Mouse (Mus musculus) liver, embryonic 14.5 days (tissue): ENCODE results near the gene Cacna1s. TPM values are rescaled to one million over a fixed set of nuclear protein-coding genes. Genes with fewer than 3 reads are reported as not detected.
A peak's percentile ranks its signal among the peaks of the same experiment; 100 is the strongest.

Source experiments
- ATAC-seq: fragments of 200-750 bp; cut with Nextera tagmentation; 2 replicates; pipeline ENCODE4 v1.8.0; 2017; ENCODE audit warnings: moderate number of reproducible peaks, mild to moderate bottlenecking, moderate library complexity; ENCODE audit not compliant: insufficient read depth
- DNase-seq, 3 experiments: peaks; one replicate each; pipeline ENCODE4 v3.0.0-alpha.2; 2012 to 2013; ENCODE audit warnings: low read depth in 3 of 3, low spot score in 3 of 3
- H3K27ac ChIP-seq: fragments of 300-500 bp; sonication (generic); 2 replicates; pipeline ENCODE4 v1.5.1; 2014; ENCODE audit warnings: moderate library complexity, mild to moderate bottlenecking, control low read depth, inconsistent platforms
- H3K27me3 ChIP-seq: fragments of 300-500 bp; sonication (generic); 2 replicates; pipeline ENCODE4 v1.6.1; 2014; ENCODE audit warnings: mild to moderate bottlenecking, low read length, moderate library complexity; ENCODE audit not compliant: control insufficient read depth, insufficient read depth
- H3K36me3 ChIP-seq: fragments of 300-500 bp; sonication (generic); replicated peaks from 2 replicates; pipeline ENCODE4 v1.6.1; 2014; ENCODE audit warnings: low read depth; ENCODE audit not compliant: control insufficient read depth, insufficient read depth
- H3K4me1 ChIP-seq, 2 experiments: fragments of 200-500 bp in 1 of 2; fragments of 300-500 bp in 1 of 2; sonication (generic) in 1 of 2; replicated peaks; 2 replicates each; pipeline ENCODE4 v1.6.1; 2012 to 2014; ENCODE audit warnings: antibody characterized with exemption in 1 of 2, inconsistent platforms in 1 of 2, low read length in 1 of 2; ENCODE audit not compliant: control insufficient read depth in 2 of 2, insufficient read depth in 2 of 2
- H3K4me2 ChIP-seq: fragments of 300-500 bp; sonication (generic); 2 replicates; pipeline ENCODE4 v1.6.1; 2014; ENCODE audit warnings: low read depth, mild to moderate bottlenecking, control low read depth, moderate library complexity
- H3K4me3 ChIP-seq, 2 experiments: fragments of 200-500 bp in 1 of 2; fragments of 300-500 bp in 1 of 2; sonication (generic) in 1 of 2; 2 replicates each; pipeline ENCODE4 v1.5.1; 2012 to 2014; ENCODE audit warnings: low read depth in 2 of 2, low read length in 2 of 2, mild to moderate bottlenecking in 2 of 2, control low read depth in 1 of 2, inconsistent platforms in 1 of 2, moderate library complexity in 1 of 2; ENCODE audit not compliant: insufficient read depth in 1 of 2
- H3K9ac ChIP-seq: fragments of 300-500 bp; sonication (generic); replicated peaks from 2 replicates; pipeline ENCODE4 v1.6.1; 2014; ENCODE audit warnings: mild to moderate bottlenecking, control low read depth, moderate library complexity
- H3K9me3 ChIP-seq: fragments of 300-500 bp; sonication (generic); 2 replicates; pipeline ENCODE4 v1.6.1; 2016; ENCODE audit warnings: low read length, mixed read lengths; ENCODE audit not compliant: control insufficient read depth
- CTCF ChIP-seq: IDR thresholded peaks from 2 replicates; pipeline ENCODE4 v1.5.1; 2016; ENCODE audit warnings: antibody characterized with exemption, low read depth, control low read depth
- EP300 ChIP-seq: IDR thresholded peaks from 2 replicates; pipeline ENCODE4 v1.6.1; 2016; ENCODE audit warnings: antibody characterized with exemption, low read depth
- WGBS: fragments of 180-500 bp; shearing (Covaris S2); extraction: QIAGEN DNeasy Blood & Tissue Kit; methylation state at CpG from one replicate; pipeline ENCODE4 v1.1.7; 2014; ENCODE audit not compliant: insufficient replicate concordance; 5-methylcytosine and 5-hydroxymethylcytosine counted together
- polyA plus RNA-seq, 2 experiments: library from polyadenylated mRNA; depleted of rRNA in 1 of 2; stranded (reverse) in 1 of 2; unstranded in 1 of 2; fragments of >200 nt; fragmentation: Nextera tagmentation in 1 of 2; extraction: Ambion mirVana in 1 of 2; gene quantifications; 2 replicates each; pipeline versions ENCODE4 v1.2.1 to v1.2.3; 2012 to 2014

The Cacna1s gene
- polyA plus RNA-seq, 2 experiments, result not detected

DNA sequence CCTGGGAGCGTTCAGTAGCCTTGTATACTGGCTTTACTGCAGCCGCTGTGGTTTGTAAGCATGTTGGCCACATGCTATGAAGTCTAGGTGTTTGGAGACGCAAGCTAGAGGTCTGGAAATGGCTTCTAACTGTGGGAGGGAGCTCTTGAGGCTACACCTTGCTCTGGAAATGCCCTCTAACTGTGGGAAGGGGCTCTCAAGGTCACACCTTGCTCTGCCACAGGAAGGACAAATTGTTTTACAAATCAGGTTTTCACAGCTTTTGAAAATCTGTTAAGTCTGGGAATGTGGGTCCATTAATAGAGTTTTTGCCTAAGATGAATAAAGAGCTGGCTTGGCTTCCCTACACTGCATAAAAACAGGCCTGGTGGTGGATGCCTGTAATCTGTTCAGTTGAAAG lies 41.2 kb downstream of the Cacna1s start:
- H3K36me3 ChIP-seq, result no peaks in the 10 kb centered on the region
- no peaks in the 10 kb centered on the region; the same call in 1 of the 2 replicates for H3K27me3 ChIP-seq
- H3K9me3 ChIP-seq, result no peaks in the 10 kb centered on the region
- no peaks in the 10 kb centered on the region for H3K4me1 ChIP-seq
- no peak for DNase-seq
- H3K27ac ChIP-seq, result no peak overlapping the region
- ATAC-seq, result no peak
- no peak overlapping the region for H3K4me2 ChIP-seq
- H3K9ac ChIP-seq, result no peak overlapping the region
- no peak overlapping the region for H3K4me3 ChIP-seq
- TF ChIP-seq EP300 (no peak), CTCF (no peak)
- WGBS, result 48% methylated on average over 3 of the region's 3 CpGs

DNA sequence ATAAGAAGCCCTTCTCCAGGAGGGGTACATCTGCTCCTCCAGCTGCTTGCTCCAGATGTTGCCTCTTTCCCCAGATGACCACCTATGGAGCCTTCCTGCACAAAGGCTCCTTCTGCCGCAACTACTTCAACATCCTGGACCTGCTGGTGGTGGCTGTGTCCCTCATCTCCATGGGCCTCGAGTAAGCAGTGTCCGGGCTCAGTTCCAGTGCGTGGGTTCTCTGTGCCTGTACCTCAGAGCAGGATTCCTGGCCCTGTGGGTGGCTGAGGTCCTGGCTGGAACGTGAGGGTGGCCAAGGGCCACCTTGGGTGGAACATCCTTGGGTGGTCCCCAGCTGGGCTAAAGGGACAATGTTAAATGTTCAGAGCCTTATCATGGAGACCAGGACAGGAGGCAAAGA lies 42.3 kb downstream of the Cacna1s start:
- H3K9ac ChIP-seq, result no peak overlapping the region
- DNase-seq (no peak), ATAC-seq (no peak)
- H3K9me3 ChIP-seq, result no peaks in the 10 kb centered on the region
- WGBS, result 64% methylated on average over 5 of the region's 5 CpGs
- H3K4me3 ChIP-seq, result no peak overlapping the region
- no peaks in the 10 kb centered on the region; the same call in 1 of the 2 replicates for H3K27me3 ChIP-seq
- H3K4me2 ChIP-seq, result no peak overlapping the region
- H3K4me1 ChIP-seq, result no peaks in the 10 kb centered on the region
- TF ChIP-seq CTCF (no peak), EP300 (no peak)
- no peak overlapping the region for H3K27ac ChIP-seq
- H3K36me3 ChIP-seq, result no peaks in the 10 kb centered on the region

DNA sequence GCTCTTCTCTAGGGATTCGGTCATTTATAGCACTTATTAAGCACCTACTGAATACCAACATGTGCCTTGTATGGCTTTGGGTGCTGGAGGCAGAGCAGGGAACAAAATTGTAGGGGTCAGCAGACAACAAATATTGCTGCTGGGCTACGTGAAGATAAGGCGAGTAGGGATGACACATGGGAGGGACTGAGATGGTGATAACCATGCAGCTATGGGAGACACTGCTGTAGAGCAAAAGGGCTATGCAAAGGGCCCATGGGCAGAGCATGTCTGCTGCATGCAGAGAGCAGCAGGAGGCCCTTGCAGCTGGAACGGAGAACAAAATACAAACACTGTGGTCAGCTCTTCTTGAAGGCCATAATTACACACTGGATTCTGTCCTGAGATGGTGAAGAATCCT lies 49.5 kb downstream of the Cacna1s start:
- Histone ChIP-seq H3K4me1 (peaks cover 13 to 29% of the 10 kb centered on the region in 2 experiments), H3K4me2 (peak overlapping the region; percentile 36; the same call in 1 of the 2 replicates), H3K9ac (no peak overlapping the region), H3K9me3 (no peaks in the 10 kb centered on the region), H3K36me3 (no peaks in the 10 kb centered on the region), H3K27me3 (no peaks in the 10 kb centered on the region), H3K27ac (no peak overlapping the region), H3K4me3 (no peak overlapping the region)
- peak in 1 of 3 experiments; percentile 22 for DNase-seq
- TF ChIP-seq CTCF, result 0 out of 2 replicates have a peak, but pooled peaks have one; percentile 4
- TF ChIP-seq EP300, result no peak
- 23% methylated on average over 4 of the region's 4 CpGs for WGBS
- peak; percentile 65; the same call in 1 of the 2 replicates for ATAC-seq

DNA sequence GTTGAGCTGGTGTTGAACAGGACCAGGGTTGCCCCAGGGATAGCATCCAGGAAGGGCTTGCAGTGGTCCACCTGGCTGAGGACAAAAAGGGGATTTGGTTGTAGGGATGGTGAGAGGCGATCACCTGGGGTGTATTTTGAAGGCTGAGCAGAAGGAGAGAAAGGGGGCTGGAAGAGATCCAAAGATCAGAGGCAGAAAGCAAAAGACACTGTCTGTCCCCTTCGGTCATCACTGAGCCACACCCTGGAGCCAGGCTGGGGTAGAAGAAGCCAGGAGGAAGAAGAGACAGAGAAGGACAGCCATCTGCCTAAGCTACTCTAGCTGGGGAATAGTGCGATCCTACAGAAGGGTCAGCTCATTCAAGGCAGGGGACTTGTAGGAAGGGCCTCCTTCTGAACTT lies 50.0 kb downstream of the Cacna1s start:
- no peak for TF ChIP-seq EP300
- TF ChIP-seq CTCF, result no peak
- Histone ChIP-seq H3K4me1 (peaks cover 13 to 29% of the 10 kb centered on the region in 2 experiments), H3K4me3 (no peak overlapping the region), H3K4me2 (peak overlapping the region; percentile 36), H3K36me3 (no peaks in the 10 kb centered on the region), H3K27ac (no peak overlapping the region; the same call in 1 of the 2 replicates), H3K9ac (no peak overlapping the region; the same call in 1 of the 2 replicates), H3K27me3 (no peaks in the 10 kb centered on the region; the same call in 1 of the 2 replicates), H3K9me3 (no peaks in the 10 kb centered on the region)
- 34% methylated on average over 3 of the region's 3 CpGs for WGBS
- ATAC-seq (peak; percentile 47; the same call in 1 of the 2 replicates), DNase-seq (no peak)

DNA sequence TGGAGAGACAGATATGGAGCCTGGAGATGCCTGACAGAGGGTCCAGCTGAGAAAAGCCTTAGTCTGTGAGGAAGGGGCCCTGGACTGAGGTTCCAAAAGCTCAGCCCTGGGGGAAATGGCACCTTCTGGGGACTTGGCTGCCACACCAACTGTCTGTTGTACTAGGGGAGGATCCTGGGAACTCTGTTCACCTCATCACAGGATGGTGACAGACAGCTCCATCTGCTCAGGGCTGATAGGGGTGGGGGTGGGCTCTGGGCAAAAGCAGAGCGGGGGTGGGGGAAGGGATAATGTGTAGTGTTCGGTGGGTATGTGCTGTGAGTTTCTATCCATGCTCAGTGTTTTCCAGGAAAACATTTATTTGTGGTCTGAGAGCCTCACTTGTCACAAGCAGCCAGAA lies 50.4 kb downstream of the Cacna1s start:
- ATAC-seq, result peak; percentile 82
- peak overlapping the region; percentile 36 for H3K4me2 ChIP-seq
- 17% methylated on average over 2 of the region's 2 CpGs for WGBS
- no peaks in the 10 kb centered on the region for H3K36me3 ChIP-seq
- H3K27ac ChIP-seq, result no peak overlapping the region; the same call in 1 of the 2 replicates
- no peak overlapping the region for H3K4me3 ChIP-seq
- DNase-seq, result peak in 2 of 3 experiments; percentile 26 to 27
- H3K27me3 ChIP-seq, result no peaks in the 10 kb centered on the region; the same call in 1 of the 2 replicates
- TF ChIP-seq EP300 (0 out of 2 replicates have a peak, but pooled peaks have one; percentile 7), CTCF (no peak)
- H3K9ac ChIP-seq, result no peak overlapping the region; the same call in 1 of the 2 replicates
- H3K9me3 ChIP-seq, result no peaks in the 10 kb centered on the region
- H3K4me1 ChIP-seq, result peaks cover 13 to 29% of the 10 kb centered on the region in 2 experiments
